Mouse (Mus musculus) splenic B cell, adult 2 months (primary cell): ENCODE results near the gene Desi2.
"Not testable (repeated sequence)": the region's sequence is repeated elsewhere in the genome, so short reads cannot be mapped to it uniquely, and the experiment has no call there.

Experiments
- DNase-seq: peaks from one replicate; pipeline ENCODE4 v3.0.0-alpha.2; 2011; ENCODE audit warnings: low read depth, low spot score
- H3K27me3 ChIP-seq: 2 replicates; pipeline ENCODE4 v1.6.1; 2012; ENCODE audit warnings: mild to moderate bottlenecking, low read length, moderate library complexity, mixed read lengths; ENCODE audit not compliant: control insufficient read depth, poor library complexity, insufficient read depth, severe bottlenecking
- H3K36me3 ChIP-seq: 2 replicates; pipeline ENCODE4 v1.6.1; 2012; ENCODE audit warnings: mild to moderate bottlenecking, low read length, moderate library complexity, mixed read lengths; ENCODE audit not compliant: control insufficient read depth, poor library complexity, insufficient read depth, severe bottlenecking

Desi2 gene

GRCm38 (mm10) chr1:178235919-178236466 lies 48.8 kb downstream of the Desi2 start:
- no peak for DNase-seq
- Histone ChIP-seq H3K27me3 (no peaks in the 10 kb centered on the region), H3K36me3 (no peaks in the 10 kb centered on the region)

GRCm38 (mm10) chr1:178238676-178239075 lies 51.5 kb downstream of the Desi2 start:
- no peak for DNase-seq
- Histone ChIP-seq H3K36me3 (no peaks in the 10 kb centered on the region), H3K27me3 (no peaks in the 10 kb centered on the region)

DNA sequence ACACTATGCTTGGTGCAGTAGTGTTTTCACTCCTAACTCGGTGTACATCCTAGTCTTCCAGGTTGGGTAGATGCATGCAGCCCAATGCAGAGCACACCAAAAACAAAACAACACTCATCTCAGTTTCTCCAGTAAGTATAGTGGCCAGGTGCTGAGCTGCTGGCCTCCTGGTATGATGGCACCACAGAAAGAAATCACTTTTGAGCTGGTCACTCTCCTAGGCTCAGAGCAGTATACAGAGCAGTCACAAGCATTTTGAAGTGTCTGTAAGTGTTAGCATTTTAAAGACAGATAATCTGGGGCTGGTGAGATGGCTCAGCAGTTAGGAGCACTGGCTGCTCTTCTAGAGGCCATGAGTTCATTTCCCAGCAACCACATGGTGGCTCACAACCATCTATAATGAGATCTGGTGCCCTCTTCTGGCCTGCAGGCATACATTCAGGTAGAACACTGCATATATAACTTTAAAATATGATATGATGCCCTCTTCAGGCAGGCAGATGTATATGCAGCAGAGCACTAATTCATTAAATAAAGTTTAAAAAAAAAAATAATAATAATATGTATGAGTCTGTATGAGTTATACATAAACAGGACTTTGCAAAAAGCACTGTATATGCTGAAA lies 54.8 kb downstream of the Desi2 start:
- H3K36me3 ChIP-seq = no peaks in the 10 kb centered on the region; the same call in 1 of the 2 replicates
- no peaks in the 10 kb centered on the region for H3K27me3 ChIP-seq
- DNase-seq = peak; percentile 59

DNA sequence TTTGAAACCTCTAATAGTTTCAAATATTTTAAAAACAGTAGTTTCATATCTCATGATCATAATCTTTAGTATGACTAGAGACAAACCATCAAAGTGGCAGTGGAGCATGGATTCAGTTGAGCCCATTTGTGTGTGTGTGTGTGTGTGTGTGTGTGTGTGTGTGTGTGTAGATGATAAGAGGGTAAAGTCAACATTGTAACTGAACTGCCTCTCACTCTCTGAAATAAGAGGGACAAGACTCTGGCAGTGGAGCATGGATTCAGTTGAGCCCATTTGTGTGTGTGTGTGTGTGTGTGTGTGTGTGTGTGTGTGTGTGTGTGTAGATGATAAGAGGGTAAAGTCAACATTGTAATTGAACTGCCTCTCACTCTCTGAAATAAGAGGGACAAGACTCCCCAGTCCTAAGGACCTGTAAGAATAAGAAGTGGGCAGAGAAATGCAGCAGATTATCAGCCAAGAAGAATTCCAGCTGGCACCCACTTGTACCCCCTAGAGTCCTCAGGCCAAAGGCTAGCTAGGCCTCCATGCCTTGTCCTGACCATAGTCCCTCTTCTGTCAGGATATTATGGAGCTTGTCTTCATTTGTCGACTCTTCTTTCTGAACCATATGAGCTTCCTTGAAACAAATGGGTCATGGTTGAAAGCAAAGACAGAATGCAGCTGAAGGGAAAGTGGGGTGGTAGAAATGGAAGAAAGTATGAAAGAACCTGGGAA lies 61.0 kb downstream of the Desi2 start:
- H3K36me3 ChIP-seq = peaks cover 9% of the 10 kb centered on the region
- no peaks in the 10 kb centered on the region for H3K27me3 ChIP-seq
- no peak for DNase-seq

- DNase-seq = no peak
- peaks cover 13% of the 10 kb centered on the region for H3K36me3 ChIP-seq
- no peaks in the 10 kb centered on the region for H3K27me3 ChIP-seq
Observed at GRCm38 (mm10) chr1:178254598-178254997, 67.4 kb downstream of the Desi2 start.

- peaks cover 7% of the 10 kb centered on the region for H3K36me3 ChIP-seq
- no peaks in the 10 kb centered on the region for H3K27me3 ChIP-seq
- DNase-seq = no peak
Observed at GRCm38 (mm10) chr1:178256351-178256750, 69.1 kb downstream of the Desi2 start.

DNA sequence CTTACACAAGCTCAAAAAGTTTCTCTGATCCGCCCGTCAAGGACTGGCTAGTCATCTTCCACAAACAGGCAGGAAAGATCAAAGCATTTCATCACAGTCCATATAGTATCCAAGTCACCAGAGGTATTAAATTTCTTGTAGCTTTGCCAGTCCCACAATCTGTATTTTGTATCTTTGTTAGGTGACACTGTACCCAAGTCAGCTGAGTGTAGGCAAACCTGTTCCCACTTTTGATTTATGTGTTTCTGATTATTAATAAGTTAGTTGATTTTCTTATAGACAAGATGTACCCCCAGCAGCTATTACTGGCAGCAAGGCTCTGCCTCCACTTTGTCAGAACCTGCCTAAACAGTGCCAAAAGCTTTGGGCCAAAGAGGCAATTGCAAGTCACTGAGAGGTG lies 71.6 kb downstream of the Desi2 start:
- peaks cover 4% of the 10 kb centered on the region for H3K36me3 ChIP-seq
- H3K27me3 ChIP-seq = no peaks in the 10 kb centered on the region
- DNase-seq = no peak

DNA sequence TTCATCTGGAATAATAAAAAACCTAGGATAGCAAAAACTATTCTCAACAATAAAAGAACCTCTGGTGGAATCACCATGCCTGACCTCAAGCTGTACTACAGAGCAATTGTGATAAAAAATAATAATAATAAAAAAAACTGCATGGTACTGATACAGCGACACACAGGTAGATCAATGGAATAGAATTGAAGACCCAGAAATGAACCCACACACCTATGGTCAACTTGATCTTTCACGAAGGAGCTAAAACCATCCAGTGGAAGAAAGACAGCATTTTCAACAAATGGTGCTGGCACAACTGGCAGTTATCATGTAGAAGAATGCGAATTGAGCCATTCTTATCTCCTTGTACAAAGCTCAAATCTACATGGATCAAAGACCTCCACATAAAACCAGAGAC lies 78.2 kb downstream of the Desi2 start:
- not testable (repeated sequence) for H3K27me3 ChIP-seq, DNase-seq, H3K36me3 ChIP-seq

GRCm38 (mm10) chr1:178270635-178271034 lies 83.4 kb downstream of the Desi2 start:
- DNase-seq = no peak
- H3K27me3 ChIP-seq = no peaks in the 10 kb centered on the region
- no peaks in the 10 kb centered on the region for H3K36me3 ChIP-seq

DNA sequence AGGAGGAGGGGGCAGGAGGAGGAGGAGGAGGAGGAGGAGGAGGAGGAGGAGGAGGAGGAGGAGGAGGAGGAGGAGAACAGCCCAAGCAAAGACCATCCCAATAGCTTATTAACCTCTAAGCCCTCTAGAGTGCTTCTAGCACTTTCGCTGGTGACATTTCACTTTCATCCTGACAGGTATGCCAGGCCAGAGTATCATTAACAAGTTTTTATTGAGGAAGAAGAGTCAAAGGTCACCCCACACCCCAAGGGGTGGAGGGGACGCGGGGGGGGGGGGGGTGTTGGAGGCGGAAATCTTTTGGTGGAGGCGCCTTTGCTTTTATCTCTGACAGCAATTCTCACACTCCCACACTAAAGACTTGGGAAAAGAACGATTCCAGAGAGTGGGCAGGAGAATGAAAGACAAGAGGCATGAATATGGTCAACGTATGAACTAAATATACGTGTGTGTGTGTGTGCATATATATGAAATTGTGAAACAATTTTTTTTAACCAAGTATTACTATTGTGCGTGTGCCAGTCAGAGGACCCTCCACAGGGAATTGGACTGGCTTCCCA lies 88.0 kb downstream of the Desi2 start:
- no peak for DNase-seq
- H3K36me3 ChIP-seq = no peaks in the 10 kb centered on the region
- no peaks in the 10 kb centered on the region; the same call in none of the 2 replicates for H3K27me3 ChIP-seq

GRCm38 (mm10) chr1:178275738-178276053 lies 88.5 kb downstream of the Desi2 start:
- H3K36me3 ChIP-seq = no peaks in the 10 kb centered on the region
- no peak for DNase-seq

GRCm38 (mm10) chr1:178276054-178276911 lies 89.1 kb downstream of the Desi2 start:
- H3K36me3 ChIP-seq = no peaks in the 10 kb centered on the region
- H3K27me3 ChIP-seq = no peaks in the 10 kb centered on the region; the same call in none of the 2 replicates
- no peak for DNase-seq

More at GRCm38 (mm10) chr1:178275738-178276053, 88.5 kb downstream of the Desi2 start:
- no peaks in the 10 kb centered on the region; the same call in none of the 2 replicates for H3K27me3 ChIP-seq

DNA sequence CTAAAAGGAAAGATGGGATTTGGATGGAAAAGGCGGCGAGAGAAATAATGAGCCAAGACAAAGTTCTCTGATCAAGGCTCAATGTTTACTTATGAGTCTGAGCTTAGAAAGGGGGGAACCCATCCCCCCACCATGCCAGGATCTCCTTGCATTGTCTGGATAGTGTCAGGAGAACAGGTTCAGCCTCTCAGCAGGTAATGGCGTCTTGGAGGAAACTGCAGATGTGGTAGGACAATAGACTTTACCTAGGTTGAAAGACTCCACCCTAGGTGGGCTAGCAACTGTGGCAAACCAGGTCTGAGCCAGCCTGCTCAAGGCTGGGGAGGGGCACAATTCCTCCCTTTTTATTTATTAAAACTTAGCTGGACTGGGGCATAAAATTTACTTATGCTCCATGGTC lies 96.1 kb downstream of the Desi2 start:
- DNase-seq, H3K36me3 ChIP-seq, H3K27me3 ChIP-seq: not testable (repeated sequence)

DNA sequence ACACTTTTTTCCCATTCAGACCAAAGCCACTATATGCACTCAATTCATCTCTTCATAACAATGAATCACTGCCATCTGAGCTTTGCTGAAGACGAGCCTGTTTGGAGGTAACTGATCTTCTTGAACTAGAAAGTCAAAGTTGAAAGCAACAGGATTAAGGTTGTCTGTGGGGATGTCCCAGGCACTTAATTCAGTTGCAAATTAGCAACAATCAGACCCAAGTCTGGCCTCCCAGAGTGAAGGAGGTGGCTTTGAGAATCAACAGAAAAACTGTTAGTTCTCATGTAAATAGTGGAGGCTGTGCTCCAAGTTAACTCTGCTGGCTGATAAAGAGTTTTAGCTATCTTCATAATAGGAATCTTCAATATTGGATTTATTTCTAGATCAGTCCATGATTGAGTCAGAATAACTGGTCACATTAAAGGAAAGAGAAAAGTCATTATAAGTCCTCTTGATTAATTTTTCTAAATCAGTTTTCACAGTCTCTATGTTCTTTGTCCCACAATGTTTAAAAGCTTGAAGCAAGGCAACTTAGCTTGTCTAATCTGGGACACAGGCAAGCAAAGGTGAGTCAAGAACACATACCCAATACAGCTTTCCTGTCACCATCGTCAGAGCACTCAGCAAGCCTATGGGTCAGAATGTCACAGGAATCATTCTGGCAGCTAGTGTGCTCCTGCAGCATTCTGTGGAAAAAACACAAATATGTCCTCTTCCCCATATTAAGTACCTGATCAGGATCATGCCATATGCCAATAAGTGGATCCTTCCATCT lies 96.9 kb downstream of the Desi2 start:
- H3K27me3 ChIP-seq = no peaks in the 10 kb centered on the region
- H3K36me3 ChIP-seq = no peaks in the 10 kb centered on the region
- no peak for DNase-seq
